Comparison of ENCODE assay signal across 9 mouse cellular contexts in the genomic region with DNA sequence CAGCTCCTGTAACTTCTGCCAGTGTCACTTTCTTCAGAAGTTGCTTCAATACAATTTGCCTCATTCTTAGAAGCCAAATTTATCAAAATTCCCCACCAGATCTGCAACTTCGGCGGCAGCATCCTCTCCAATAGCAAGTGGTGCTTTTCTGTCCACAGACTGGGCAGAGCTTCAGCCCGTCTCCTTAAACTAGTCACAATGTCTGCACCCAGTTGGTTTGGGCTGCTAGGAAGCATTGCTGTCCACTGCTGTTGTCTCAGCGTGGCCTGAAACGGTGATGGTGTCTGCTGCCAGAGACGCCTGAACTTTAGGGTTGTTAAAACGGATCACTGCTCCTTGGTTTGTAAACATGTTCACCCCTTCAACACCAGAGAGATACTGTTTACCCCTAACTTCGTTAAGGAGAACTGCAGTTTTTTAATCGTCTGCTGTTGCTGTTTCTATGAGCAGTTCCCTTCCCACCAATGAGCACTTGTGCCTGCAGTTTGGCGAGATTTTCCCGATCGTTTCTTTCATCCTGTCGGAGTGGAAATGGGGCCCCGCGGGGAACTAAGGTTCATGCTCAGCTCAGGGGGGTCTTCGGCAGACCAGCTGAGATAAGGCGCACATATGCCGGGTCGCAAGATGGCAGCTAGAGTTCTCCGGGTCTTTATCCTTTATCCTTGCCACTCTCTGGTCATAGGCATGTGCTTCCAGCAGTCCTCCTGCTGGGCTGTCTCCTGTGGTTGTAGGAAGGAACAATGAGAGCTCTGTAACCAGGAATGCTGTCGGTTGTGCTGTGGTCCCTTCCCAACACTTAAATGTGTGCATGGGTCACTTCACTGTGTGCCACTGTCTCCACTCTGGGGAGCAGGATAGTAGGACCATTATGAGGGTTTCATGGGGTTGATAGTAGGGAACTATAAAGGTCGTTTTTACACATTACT. TPM values are rescaled to one million over a fixed set of nuclear protein-coding genes. Genes with fewer than 3 reads are reported as not detected.
A peak's percentile ranks its signal among the peaks of the same experiment; 100 is the strongest.
DNase-seq lines count a peak whose midpoint lies in the region; ATAC-seq lines count a peak whose summit lies in the region.
"Had no signal": no experiment of that assay in that cellular context is flagged by ENCODE, and none has a peak within 500 bp of the region (broad histone marks: within the 10 kb centered on the region; RNA-seq: fewer than 3 reads in every experiment).

No protein-coding gene starts in this region.

- H3K4me3 ChIP-seq in liver, embryonic 11.5 days (ENCODE audit: low read depth, low read length) = no peak overlapping the region
- no peak overlapping the region for H3K4me3 ChIP-seq in forebrain, embryonic 10.5 days
- no peak overlapping the region for H3K4me3 ChIP-seq in limb, embryonic 10.5 days
- H3K4me3 ChIP-seq in neural tube, embryonic 15.5 days (replicated peaks) = no peak overlapping the region
- H3K4me3 ChIP-seq: liver, embryonic 13.5 days had no signal

- H3K27me3 ChIP-seq in liver, embryonic 11.5 days (replicated peaks; ENCODE audit: control insufficient read depth, insufficient read depth, low read length) = no peaks in the 10 kb centered on the region; the same call in 1 of the 2 replicates
- H3K27me3 ChIP-seq in forebrain, embryonic 10.5 days (ENCODE audit: poor library complexity, severe bottlenecking) = peaks cover 9% of the 10 kb centered on the region; the same call in 1 of the 2 replicates
- H3K27me3 ChIP-seq in limb, embryonic 10.5 days (ENCODE audit: low read depth, poor library complexity, severe bottlenecking) = 0 out of 2 replicates have a peak, but pooled peaks cover 6% of the 10 kb centered on the region
- 0 out of 2 replicates have a peak, but pooled peaks cover 4% of the 10 kb centered on the region for H3K27me3 ChIP-seq in neural tube, embryonic 15.5 days (replicated peaks)

- no peaks in the 10 kb centered on the region for H3K9me3 ChIP-seq in liver, embryonic 11.5 days (ENCODE audit: control insufficient read depth, low read length)
- peaks cover 4% of the 10 kb centered on the region; the same call in 1 of the 2 replicates for H3K9me3 ChIP-seq in forebrain, embryonic 10.5 days
- H3K9me3 ChIP-seq in limb, embryonic 10.5 days (replicated peaks) = no peaks in the 10 kb centered on the region
- no peaks in the 10 kb centered on the region; the same call in 1 of the 2 replicates for H3K9me3 ChIP-seq in neural tube, embryonic 15.5 days (replicated peaks)

- no peaks in the 10 kb centered on the region for H3K36me3 ChIP-seq in liver, embryonic 11.5 days (ENCODE audit: control insufficient read depth, insufficient read depth, low read length)
- no peaks in the 10 kb centered on the region for H3K36me3 ChIP-seq in forebrain, embryonic 10.5 days (replicated peaks)
- H3K36me3 ChIP-seq in limb, embryonic 10.5 days = no peaks in the 10 kb centered on the region
- no peaks in the 10 kb centered on the region for H3K36me3 ChIP-seq in neural tube, embryonic 15.5 days
- H3K36me3 ChIP-seq: liver, embryonic 13.5 days had no signal

- whole genome bisulfite sequencing in liver, embryonic 11.5 days = 47% methylated on average over 22 of the region's 22 CpGs
- 43% methylated on average over 22 of the region's 22 CpGs for WGBS in forebrain, embryonic 10.5 days
- 49% methylated on average over 22 of the region's 22 CpGs for WGBS in limb, embryonic 10.5 days
- 41% methylated on average over 22 of the region's 22 CpGs for WGBS in neural tube, embryonic 15.5 days

- H3K9ac ChIP-seq in liver, embryonic 11.5 days (ENCODE audit: low read depth, low read length) = no peak overlapping the region
- no peak overlapping the region for H3K9ac ChIP-seq in neural tube, embryonic 15.5 days (replicated peaks)
- H3K9ac ChIP-seq: liver, embryonic 13.5 days had no signal

- no peak overlapping the region for H3K27ac ChIP-seq in liver, embryonic 11.5 days (ENCODE audit: low read depth, low read length)
- peak overlapping the region; percentile 72 for H3K27ac ChIP-seq in forebrain, embryonic 10.5 days
- 0 out of 2 replicates have a peak overlapping the region, but pooled peaks have one; percentile 11 for H3K27ac ChIP-seq in limb, embryonic 10.5 days
- 0 out of 2 replicates have a peak overlapping the region, but pooled peaks have one; percentile 18 for H3K27ac ChIP-seq in neural tube, embryonic 15.5 days (replicated peaks)
- H3K27ac ChIP-seq: liver, embryonic 13.5 days had no signal

- H3K4me2 ChIP-seq in liver, embryonic 11.5 days = 0 out of 2 replicates have a peak overlapping the region, but pooled peaks have one; percentile 1
- peak overlapping the region; percentile 44 for H3K4me2 ChIP-seq in neural tube, embryonic 15.5 days
- H3K4me2 ChIP-seq: liver, embryonic 13.5 days had no signal

- no peaks in the 10 kb centered on the region for H3K4me1 ChIP-seq in liver, embryonic 11.5 days (replicated peaks; ENCODE audit: control insufficient read depth, insufficient read depth, low read length)
- peaks cover 10% of the 10 kb centered on the region for H3K4me1 ChIP-seq in forebrain, embryonic 10.5 days
- H3K4me1 ChIP-seq in limb, embryonic 10.5 days = peaks cover 8% of the 10 kb centered on the region
- H3K4me1 ChIP-seq in neural tube, embryonic 15.5 days = peaks cover 9% of the 10 kb centered on the region
- H3K4me1 ChIP-seq: liver, embryonic 13.5 days had no signal

- no peak for DNase-seq in liver, embryonic 11.5 days (ENCODE audit: low spot score)
- no peak for DNase-seq in liver
- no peak for DNase-seq in forebrain, embryonic 10.5 days (ENCODE audit: extremely low spot score, low spot score)
- DNase-seq in limb, embryonic 10.5 days (ENCODE audit: low spot score) = peak; percentile 36
- no peak for DNase-seq in thymus, postnatal 10 days (ENCODE audit: low spot score in 2 of 2)
- no peak for DNase-seq in ovary, postnatal 36 days (ENCODE audit: low spot score)
- DNase-seq: liver, embryonic 13.5 days had no signal

- ATAC-seq in liver, embryonic 11.5 days (replicated peaks; ENCODE audit: low FRiP score) = no peak
- no peak for ATAC-seq in neural tube, embryonic 15.5 days (ENCODE audit: low FRiP score)
- ATAC-seq: Patski had no signal

RNA-seq across cellular contexts. Expression of gene Colgalt2, which starts 7.7 kb away (rescaled TPM):
- 1.3 and 1.7 TPM in 2 replicates for polyA plus RNA-seq in liver, embryonic 11.5 days (2014; fragmentation: Nextera tagmentation; extraction: Ambion mirVana)
- 1.2 and 1.5 TPM in 2 replicates for polyA plus RNA-seq in forebrain, embryonic 10.5 days (2016; fragmentation: Nextera tagmentation; extraction: Ambion mirVana)
- polyA plus RNA-seq in limb, embryonic 10.5 days (2016; fragmentation: Nextera tagmentation; extraction: Ambion mirVana) = 1.0 and 1.4 TPM in 2 replicates
- 3.7 and 3.9 TPM in 2 replicates for polyA plus RNA-seq in neural tube, embryonic 15.5 days (2015; fragmentation: Nextera tagmentation; extraction: Ambion mirVana)
- polyA plus RNA-seq: Patski had no signal

RNA-seq across cellular contexts. Expression of gene Tsen15, which starts 20.8 kb away (rescaled TPM):
- 74.8 and 84.0 TPM in 2 replicates for polyA plus RNA-seq in liver, embryonic 11.5 days (2014; fragmentation: Nextera tagmentation; extraction: Ambion mirVana)
- polyA plus RNA-seq in forebrain, embryonic 10.5 days (2016; fragmentation: Nextera tagmentation; extraction: Ambion mirVana) = 94.8 and 102 TPM in 2 replicates
- 109 and 121 TPM in 2 replicates for polyA plus RNA-seq in limb, embryonic 10.5 days (2016; fragmentation: Nextera tagmentation; extraction: Ambion mirVana)
- polyA plus RNA-seq in neural tube, embryonic 15.5 days (2015; fragmentation: Nextera tagmentation; extraction: Ambion mirVana) = 39.4 and 47.6 TPM in 2 replicates
